Mouse (Mus musculus) ES-E14 (cell line): ENCODE results near the gene E2f2. TPM values are rescaled to one million over a fixed set of nuclear protein-coding genes. Genes with fewer than 3 reads are reported as not detected.

Source experiments
- DNase-seq: peaks from one replicate; pipeline ENCODE4 v3.0.0-alpha.2; 2013; ENCODE audit warnings: low read depth, low spot score
- H3K27ac ChIP-seq: 2 replicates; pipeline ENCODE4 v1.5.1; 2012; ENCODE audit warnings: low read depth, mild to moderate bottlenecking, low read length, moderate library complexity, mixed read lengths; ENCODE audit not compliant: poor library complexity, insufficient read depth, severe bottlenecking
- H3K36me3 ChIP-seq: 2 replicates; pipeline ENCODE4 v1.6.1; 2012; ENCODE audit warnings: mild to moderate bottlenecking, low read length, moderate library complexity, mixed read lengths; ENCODE audit not compliant: control insufficient read depth, poor library complexity, insufficient read depth, severe bottlenecking
- H3K4me1 ChIP-seq, 2 experiments: fragments of 150-350 bp in 1 of 2; sonication (generic) in 1 of 2; 2 replicates each; pipeline ENCODE4 v1.6.1; 2012; ENCODE audit warnings: low read length in 2 of 2, mild to moderate bottlenecking in 1 of 2, mixed read lengths in 1 of 2; ENCODE audit not compliant: control insufficient read depth in 2 of 2, insufficient read depth in 2 of 2, poor library complexity in 1 of 2
- H3K4me3 ChIP-seq, 2 experiments: fragments of 150-350 bp in 1 of 2; sonication (generic) in 1 of 2; 2 replicates each; pipeline ENCODE4 v1.5.1; 2012; ENCODE audit warnings: low read length in 2 of 2, low read depth in 1 of 2, mild to moderate bottlenecking in 1 of 2, mixed read lengths in 1 of 2; ENCODE audit not compliant: insufficient read depth in 1 of 2, poor library complexity in 1 of 2, severe bottlenecking in 1 of 2
- H3K9ac ChIP-seq: 2 replicates; pipeline ENCODE4 v1.6.1; 2012; ENCODE audit warnings: low read depth, mild to moderate bottlenecking, low read length, mixed read lengths; ENCODE audit not compliant: poor library complexity, insufficient read depth, severe bottlenecking
- H3K9me3 ChIP-seq: fragments of 150-350 bp; sonication (generic); 2 replicates; pipeline ENCODE4 v1.6.1; 2012; ENCODE audit warnings: low read depth, mild to moderate bottlenecking, low read length; ENCODE audit not compliant: control insufficient read depth, insufficient read depth
- CHD2 ChIP-seq: IDR thresholded peaks from 2 replicates; pipeline ENCODE4 v1.6.1; 2014; ENCODE audit warnings: mild to moderate bottlenecking, low read depth, low read length, inconsistent platforms
- HCFC1 ChIP-seq: IDR thresholded peaks from 2 replicates; pipeline ENCODE4 v1.6.1; 2012; ENCODE audit warnings: low read length, inconsistent platforms, borderline replicate concordance; ENCODE audit not compliant: insufficient read depth
- MAFK ChIP-seq: IDR thresholded peaks from 2 replicates; pipeline ENCODE4 v1.6.1; 2014; ENCODE audit warnings: mild to moderate bottlenecking, low read depth, low read length, inconsistent platforms; ENCODE audit not compliant: insufficient read depth
- ZC3H11A ChIP-seq: IDR thresholded peaks from 2 replicates; pipeline ENCODE4 v1.6.1; 2012; ENCODE audit warnings: low read depth, mild to moderate bottlenecking, inconsistent platforms, low read length, borderline replicate concordance
- ZNF384 ChIP-seq: IDR thresholded peaks from 2 replicates; pipeline ENCODE4 v1.6.1; 2012; ENCODE audit warnings: low read depth, low read length, inconsistent platforms
- in situ Hi-C, 2 experiments: fragments of 600-800 bp; cut with MboI; formaldehyde crosslinking; loops; one replicate each; pipeline ENCODE4 v1.15.1; 2025; ENCODE audit warnings: low sequenced_read_pairs in 2 of 2, inconsistent platforms in 1 of 2; ENCODE audit not compliant: unreplicated experiment in 2 of 2
- total RNA-seq: library from RNA; depleted of rRNA; stranded (reverse); fragments of 300-350 nt; gene quantifications from 2 replicates; pipeline ENCODE4 v1.2.3, GENCODE M21; 2012

Gene E2f2
- total RNA-seq, 1 experiment, result 7.5 TPM

DNA sequence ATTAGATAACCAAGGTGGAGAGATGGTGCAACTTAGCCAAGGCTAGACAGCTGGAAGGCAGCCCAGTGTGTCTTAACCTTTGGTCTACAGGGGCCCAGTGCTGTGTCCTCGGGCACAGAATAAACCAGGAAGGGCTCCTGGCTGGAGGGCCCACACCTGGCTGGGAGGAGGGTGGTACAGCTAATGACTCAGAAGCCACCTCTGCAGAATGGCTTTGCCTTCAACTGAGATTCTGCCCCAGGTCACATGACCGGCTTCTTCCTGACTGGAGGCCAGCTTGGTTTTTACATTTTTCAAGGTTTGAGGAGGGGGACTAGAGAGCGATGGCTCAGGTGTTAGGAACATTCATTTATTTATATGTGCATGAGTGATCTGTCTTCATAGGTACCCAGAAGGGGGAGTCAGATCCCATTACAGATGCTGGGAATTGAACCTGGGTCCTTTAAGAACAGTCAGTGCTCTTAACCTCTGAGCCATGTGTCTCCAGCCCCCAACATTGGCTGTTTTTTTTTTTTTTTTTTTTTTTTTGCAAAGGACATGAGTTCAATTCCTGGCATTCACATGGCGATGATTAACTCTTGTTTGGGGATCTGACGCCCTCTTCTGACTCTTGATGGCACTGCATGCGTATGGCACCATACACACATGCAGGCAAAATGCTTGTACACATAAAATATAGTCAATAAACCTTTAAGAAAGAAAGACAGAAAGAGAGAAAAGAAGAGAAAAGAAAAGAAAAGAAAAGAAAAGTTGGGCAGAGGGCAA lies 17.0 kb downstream of the E2f2 start:
- H3K4me1 ChIP-seq, result peaks cover 4 to 15% of the 10 kb centered on the region in 2 experiments
- H3K36me3 ChIP-seq, result peaks cover 39% of the 10 kb centered on the region; the same call in 1 of the 2 replicates
- no peak for DNase-seq
- TF ChIP-seq ZNF384 (peak; percentile 63), HCFC1 (no peak), CHD2 (no peak), MAFK (no peak), ZC3H11A (no peak)
- H3K9me3 ChIP-seq, result no peaks in the 10 kb centered on the region
- H3K27ac ChIP-seq, result no peak overlapping the region
- no peak overlapping the region for H3K9ac ChIP-seq
- in situ Hi-C loops, result no loop called here
- H3K4me3 ChIP-seq, result no peak overlapping the region

GRCm38 (mm10) chr4:136189912-136190311 lies 17.7 kb downstream of the E2f2 start:
- Histone ChIP-seq H3K9me3 (no peaks in the 10 kb centered on the region), H3K4me1 (peaks cover 5 to 19% of the 10 kb centered on the region in 2 experiments), H3K36me3 (peaks cover 33% of the 10 kb centered on the region; the same call in 1 of the 2 replicates), H3K9ac (no peak overlapping the region), H3K4me3 (no peak overlapping the region), H3K27ac (no peak overlapping the region)
- in situ Hi-C loops, result no loop called here
- no peak for DNase-seq
- no peak for TF ChIP-seq MAFK
- no peak for TF ChIP-seq HCFC1
- no peak for TF ChIP-seq CHD2
- no peak for TF ChIP-seq ZC3H11A
- TF ChIP-seq ZNF384, result no peak

DNA sequence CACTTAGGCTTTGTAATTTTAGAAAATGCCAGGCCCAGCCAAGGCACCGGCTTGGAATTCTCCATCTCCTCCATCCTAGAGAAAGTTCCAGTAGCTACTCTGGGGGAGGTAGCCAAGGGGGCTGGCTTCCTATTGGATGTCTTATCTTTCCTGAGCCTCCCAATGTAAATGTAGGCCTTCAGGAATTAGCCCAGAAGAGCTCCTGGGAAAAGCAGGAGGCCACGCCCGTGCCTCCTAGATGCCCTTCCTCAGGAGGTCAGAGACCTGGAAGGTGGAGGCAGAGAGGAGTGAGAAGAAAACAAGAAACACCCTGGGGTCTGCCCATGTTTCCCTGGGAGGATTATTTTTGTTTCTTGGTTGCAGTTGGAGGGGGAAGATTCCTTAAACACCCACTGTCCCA lies 21.4 kb downstream of the E2f2 start:
- Histone ChIP-seq H3K36me3 (peaks cover 16% of the 10 kb centered on the region; the same call in 1 of the 2 replicates), H3K9me3 (no peaks in the 10 kb centered on the region), H3K9ac (no peak overlapping the region), H3K4me3 (no peak overlapping the region), H3K27ac (no peak overlapping the region), H3K4me1 (peaks cover 7 to 22% of the 10 kb centered on the region in 2 experiments)
- TF ChIP-seq HCFC1 (no peak), ZNF384 (no peak)
- in situ Hi-C loops, result no loop called here
- no peak for DNase-seq

- peaks cover 12% of the 10 kb centered on the region; the same call in 1 of the 2 replicates for H3K36me3 ChIP-seq
- in situ Hi-C loops, result no loop called here
Observed at GRCm38 (mm10) chr4:136195029-136195428, 22.8 kb downstream of the E2f2 start.

More at GRCm38 (mm10) chr4:136195029-136195428, 22.8 kb downstream of the E2f2 start:
- no peak overlapping the region for H3K4me3 ChIP-seq
- TF ChIP-seq ZNF384 (no peak), MAFK (no peak), HCFC1 (no peak), CHD2 (no peak), ZC3H11A (no peak)
- no peak for DNase-seq
- H3K9me3 ChIP-seq, result no peaks in the 10 kb centered on the region
- no peak overlapping the region for H3K9ac ChIP-seq
- H3K27ac ChIP-seq, result no peak overlapping the region
- peaks cover 7 to 23% of the 10 kb centered on the region in 2 experiments for H3K4me1 ChIP-seq
